Mouse (Mus musculus) lung, postnatal 36 days (tissue): ENCODE results near the gene Ccdc188.

Source experiments
- DNase-seq: peaks from one replicate; pipeline ENCODE4 v3.0.0; 2022; ENCODE audit warnings: mixed read lengths

The Ccdc188 gene

DNA sequence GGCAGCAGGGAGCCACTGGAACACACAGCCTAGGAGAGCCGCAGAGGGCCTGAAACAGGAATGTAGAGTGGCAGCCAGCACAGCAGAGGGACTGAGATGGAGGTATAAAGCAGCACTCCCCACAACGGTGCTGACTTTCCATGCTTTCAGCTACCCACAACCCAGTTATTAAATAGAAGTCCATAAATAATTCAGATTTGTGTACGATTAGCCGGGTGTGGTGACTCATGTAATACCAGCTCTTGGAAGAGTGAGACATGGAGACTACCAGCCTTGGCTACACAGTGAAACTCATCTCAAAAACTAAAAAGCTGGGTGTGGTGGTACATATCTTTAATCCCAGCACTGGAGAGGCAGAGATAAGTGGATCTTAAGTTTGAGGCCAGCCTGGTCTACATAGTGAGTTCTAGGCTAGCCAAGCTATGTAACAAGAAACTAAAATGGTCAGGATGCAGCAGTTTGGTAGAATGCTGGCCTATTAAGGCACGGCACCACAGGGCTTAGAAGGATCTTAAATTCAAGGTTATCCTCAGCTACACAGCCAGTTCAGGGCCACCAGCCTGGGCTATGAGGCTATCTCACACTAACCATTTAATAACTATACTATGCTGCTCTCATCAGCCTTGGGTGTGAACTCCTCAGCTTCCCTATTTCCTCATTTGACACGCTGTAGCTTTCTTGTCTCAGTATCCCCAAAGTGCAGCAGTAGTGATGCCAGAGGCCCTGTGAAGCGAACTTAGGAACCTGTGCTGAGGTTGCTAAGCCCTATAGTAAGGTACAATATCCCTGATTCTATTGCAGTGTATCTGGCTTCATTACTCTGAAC is 19.2 kb downstream of the Ccdc188 start:
- DNase-seq: no peak

DNA sequence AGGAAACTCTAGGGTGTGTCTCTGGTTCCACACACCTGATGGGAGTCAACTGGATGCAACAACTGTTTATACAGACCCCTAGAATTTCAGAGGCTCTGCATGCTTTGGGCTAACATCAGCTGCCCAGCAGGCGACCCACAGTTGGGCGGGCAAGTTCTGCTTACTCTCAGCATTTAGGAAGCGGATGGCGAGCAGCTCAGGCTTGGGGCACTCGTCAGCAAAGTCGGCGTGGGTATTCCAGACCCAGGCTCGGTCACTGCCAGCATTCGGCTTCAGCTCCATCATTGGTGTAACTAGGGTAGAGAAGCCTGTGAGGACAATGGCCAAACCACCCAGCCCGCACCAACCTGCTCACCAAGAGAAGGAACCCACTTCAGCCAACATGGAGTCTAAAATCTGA is 23.9 kb downstream of the Ccdc188 start:
- no peak for DNase-seq

DNA sequence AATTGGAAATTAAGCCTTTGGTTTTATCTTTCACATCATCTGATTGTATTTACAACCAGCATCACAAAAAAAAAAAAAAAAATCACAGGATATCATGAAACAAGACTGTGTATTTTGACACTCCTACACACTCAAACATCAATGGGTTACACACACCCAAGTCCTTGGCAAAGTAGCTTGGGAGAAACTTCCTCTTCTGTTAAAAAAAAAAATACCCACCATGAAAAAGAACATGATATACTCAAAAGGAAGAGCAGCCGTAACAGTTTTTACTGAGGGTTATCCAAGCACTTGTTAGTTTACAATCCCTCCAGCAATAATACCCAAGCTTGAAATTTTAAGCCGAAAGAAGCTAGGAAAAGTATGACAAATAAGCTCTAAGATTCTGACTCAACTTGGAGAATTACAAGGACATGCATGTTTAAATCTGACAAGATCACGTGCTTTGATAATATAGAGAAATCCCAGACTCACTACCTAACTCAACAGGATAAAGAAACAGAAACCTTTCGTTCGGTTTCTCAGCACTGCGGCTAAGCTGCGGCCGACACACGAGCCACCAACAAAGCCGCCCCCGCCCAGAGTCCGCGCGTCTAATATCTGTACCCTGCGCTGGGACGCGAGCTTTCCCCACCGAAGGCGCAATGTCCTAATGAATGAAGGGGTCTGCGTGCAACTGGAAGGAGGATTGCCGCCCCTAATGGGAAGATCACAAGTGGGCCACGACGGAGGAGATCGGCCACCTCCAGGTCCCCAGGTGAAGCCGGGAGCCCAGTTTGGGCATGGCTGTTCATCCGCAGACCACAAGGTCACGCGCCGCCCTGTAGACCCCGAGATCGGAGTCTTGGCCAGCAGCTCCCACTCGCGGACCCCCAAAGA is 30.1 kb downstream of the Ccdc188 start:
- peak; percentile 14 for DNase-seq

DNA sequence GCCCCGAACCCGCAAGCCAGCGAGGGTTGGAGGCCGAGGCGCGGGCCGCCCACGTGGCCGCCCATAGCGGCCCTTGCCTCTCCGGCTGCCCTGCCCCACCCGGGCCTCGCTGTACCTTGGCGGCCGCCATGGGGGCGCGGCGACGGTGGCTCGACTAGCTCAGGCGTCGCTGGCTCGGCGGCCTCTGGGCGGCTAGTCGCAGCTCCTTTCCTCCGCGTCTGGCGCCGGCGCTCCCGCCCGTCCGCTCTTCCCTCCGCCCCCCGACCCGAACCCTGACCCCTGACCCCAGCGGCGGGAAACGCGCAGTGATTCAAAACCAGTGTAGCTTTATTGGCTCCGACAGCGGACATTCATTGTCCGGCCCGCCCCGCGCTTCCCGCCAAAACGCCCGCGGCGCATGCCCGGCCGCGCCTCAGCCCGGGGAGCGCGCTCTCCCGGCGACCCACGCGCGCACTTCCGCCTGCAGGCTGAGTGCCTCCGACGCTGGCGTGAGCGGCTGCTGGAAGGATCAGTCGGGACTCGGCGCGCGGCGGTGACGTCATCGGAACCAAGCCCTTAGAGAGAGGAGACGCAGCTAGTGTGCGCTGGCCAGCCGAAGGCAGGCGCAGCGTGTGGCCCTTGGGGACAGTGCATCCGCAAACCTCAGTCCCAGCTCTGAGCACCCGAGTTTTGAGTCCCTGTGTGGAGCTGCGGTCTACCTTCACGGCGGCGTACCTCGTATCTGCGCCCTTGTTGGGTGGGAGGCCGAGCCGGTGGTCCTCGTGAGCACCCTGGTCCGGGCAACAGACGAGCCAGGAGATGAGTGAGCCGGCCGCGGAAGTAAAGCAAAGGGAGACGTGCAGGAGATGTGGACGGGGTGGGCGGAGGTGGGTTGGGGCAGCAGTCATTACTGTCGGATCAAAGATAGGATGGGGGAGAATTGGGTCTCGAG is 31.0 kb downstream of the Ccdc188 start, which contains the start of the genes Trmt2a and Ranbp1:
Gene Trmt2a, plus strand, starts transcription at position 247 of the 931 bp plus-strand sequence.
Gene Ranbp1, minus strand, starts transcription at position 300 of the 931 bp plus-strand sequence.
- DNase-seq: peak; percentile 99

DNA sequence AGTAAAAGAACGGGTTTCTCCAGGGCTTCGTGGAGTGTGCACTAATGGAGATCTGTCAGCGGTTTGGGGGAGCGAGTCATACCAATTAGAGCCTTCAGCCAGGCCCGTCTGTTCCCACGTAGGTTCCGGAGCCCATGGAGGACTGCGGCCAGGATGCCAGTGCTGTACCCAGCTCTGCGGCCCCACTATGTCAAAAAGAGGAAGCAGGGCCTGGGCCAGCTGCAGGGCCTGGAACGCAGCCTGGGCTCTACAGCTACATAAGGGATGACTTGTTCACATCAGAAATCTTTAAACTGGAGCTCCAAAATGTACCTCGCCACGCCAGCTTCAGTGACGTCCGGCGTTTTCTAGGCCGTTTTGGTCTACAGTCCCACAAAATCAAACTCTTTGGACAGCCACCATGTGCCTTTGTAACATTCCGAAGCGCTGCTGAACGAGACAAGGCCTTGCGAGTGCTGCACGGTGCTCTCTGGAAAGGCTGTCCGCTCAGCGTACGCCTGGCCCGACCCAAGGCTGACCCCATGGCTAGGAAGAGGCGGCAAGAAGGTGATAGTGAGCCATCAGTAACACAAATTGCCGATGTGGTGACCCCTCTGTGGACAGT is 31.8 kb downstream of the Ccdc188 start:
- DNase-seq: peak; percentile 59

DNA sequence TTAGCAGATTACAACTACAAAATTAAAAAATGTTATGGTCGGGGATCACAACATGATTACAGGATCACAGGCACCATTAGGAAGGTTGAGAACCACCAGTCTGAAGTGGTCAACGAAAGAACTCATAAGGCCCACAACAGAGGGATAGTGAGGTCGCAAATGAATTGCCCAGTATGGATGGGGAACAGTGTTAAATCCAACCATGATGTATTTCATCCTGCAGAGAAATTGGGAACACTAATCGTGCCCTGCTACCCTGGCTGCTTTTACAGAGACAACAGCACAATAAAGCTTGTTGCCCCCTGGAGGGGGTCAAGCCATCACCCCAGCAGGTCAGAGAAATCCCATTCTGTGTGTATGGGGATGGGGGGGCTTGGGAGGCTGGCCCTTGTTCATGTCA is 32.6 kb downstream of the Ccdc188 start:
- no peak for DNase-seq

DNA sequence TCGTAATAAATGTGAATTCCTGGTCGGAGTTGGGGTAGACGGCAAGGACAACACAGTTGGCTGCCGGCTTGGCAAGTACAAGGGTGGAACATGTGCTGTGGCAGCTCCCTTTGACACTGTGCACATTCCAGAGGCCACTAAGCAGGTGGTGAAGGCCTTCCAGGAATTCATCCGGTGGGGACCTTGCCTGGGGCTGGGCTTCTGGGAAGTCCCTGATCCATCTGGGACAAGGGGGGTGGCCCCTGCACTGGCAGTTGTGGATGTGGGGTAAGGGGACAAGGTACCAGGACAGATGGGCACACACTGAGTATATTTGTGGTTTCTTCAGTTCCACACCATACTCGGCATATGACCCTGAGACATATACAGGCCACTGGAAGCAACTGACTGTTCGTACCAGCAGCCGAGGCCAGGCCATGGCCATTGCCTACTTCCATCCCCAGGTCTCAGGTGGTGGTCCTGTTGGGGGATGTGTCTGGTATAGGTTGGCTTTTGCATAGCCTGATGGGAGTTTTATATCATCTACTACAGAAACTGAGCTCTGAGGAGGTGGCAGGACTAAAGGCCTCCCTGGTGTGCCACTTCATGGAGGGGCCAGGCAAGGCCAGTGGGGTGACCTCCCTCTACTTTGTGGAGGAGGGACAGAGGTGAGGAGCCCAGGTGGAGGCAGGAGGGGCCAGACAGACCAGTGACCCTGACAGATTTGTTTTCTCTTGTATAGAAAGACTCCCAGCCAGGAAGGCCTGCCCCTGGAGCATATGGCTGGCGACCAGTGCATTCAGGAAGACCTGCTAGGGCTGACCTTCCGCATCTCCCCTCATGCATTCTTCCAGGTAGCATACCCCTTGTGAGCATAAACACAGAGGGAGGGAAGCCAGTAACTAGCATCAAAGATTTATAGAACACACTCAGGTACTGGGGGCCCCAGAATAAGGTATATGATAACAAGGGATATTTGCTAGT is 33.4 kb downstream of the Ccdc188 start:
- DNase-seq: no peak

DNA sequence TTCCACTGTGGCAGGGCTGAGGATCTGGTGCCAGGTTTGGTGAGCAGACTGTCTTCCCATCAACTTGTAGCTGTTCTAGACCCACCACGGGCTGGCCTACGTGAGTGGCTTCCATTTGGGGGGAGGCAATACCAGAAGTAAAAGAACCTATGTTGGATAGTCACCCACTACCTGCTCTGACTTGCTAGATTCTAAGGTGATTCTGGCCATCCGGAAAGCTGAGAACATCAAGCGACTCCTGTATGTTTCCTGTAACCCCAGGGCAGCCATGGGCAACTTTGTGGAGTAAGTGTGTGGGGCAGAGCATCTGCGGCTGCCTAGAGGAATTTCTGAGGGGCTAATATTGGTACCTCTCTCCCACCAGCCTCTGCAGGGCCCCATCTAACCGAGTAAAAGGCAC is 35.1 kb downstream of the Ccdc188 start:
- no peak for DNase-seq

DNA sequence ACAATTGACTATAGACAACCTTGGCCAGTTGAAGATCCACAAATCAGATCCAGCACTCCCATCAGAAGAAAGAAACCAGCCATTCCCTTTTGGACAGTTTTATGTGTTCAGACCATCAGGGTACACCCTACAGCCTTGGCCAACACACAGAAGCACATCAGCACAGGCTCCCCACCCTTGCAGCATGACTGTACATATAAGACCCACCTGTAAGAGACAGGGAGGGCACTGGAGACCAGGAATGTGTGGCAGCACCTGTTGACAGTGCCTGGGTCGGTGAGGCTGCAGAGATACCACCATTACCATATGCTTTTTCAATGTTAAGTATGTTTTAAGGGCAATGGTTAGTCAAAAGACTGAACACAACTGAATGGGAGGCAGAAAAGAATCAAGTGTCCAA is 36.2 kb downstream of the Ccdc188 start:
- DNase-seq: no peak

DNA sequence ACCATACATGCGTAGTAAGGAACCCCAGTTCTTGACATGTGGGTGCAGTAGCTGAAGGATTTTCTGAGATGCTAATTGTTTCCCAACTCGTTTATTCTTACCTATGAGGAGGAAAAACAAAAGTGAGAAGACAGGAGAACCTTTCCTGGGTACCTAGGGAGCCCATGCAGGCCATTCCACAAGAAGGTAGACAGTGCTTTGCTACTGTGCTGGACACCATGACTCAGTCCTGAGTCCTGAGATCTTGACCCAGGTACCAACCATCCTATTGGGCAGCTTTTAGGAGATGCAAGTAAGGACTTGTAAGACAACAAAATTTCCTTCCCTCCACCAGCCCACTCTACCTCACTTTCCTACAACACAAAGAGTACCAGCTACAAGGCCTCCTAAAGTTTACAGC is 40.5 kb downstream of the Ccdc188 start, which contains the start of gene Gm49776:
Gene Gm49776, minus strand, starts transcription at position 101 of the 400 bp plus-strand sequence.
- DNase-seq: no peak

DNA sequence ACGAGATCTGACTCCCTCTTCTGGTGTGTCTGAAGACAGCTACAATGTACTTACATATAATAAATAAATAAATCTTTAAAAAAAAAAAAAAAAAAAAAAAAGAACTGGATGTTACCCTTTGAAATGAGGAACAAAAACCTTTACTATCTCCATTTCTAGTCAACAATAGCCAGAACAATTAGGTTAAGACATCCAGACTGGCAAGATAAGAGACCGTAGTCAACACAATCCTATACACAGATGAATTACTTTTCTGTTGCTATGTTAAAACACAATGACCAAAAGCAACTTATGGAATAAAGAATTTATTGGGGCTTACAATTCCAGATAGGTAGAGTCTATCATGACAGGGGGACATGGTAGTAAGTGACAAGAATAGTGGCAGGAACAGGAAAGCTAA is 47.3 kb downstream of the Ccdc188 start:
- no peak for DNase-seq

DNA sequence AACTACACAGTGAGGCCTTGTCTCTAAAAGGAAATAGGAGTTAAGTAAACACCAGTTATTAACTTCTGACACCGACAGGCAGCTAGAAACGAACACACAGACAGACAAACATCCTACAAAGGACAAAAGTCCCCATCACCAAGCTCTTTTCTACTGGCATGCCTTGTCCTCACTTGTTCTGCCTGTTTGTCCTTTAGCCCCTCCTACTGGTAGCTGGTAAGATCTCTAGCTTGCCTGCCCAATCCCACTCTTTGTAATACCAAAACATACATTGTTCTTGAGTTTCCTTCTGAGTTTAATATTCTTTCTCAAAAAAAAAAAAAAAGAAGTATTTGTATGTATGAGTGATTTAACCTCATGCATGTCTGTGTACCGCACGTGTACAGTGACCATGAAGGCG is 50.5 kb downstream of the Ccdc188 start:
- no peak for DNase-seq
